Mouse (Mus musculus): Measurements from ENCODE around the gene Adamts18.
A peak's percentile ranks its signal among the peaks of the same experiment; 100 is the strongest.

The Adamts18 gene

DNA sequence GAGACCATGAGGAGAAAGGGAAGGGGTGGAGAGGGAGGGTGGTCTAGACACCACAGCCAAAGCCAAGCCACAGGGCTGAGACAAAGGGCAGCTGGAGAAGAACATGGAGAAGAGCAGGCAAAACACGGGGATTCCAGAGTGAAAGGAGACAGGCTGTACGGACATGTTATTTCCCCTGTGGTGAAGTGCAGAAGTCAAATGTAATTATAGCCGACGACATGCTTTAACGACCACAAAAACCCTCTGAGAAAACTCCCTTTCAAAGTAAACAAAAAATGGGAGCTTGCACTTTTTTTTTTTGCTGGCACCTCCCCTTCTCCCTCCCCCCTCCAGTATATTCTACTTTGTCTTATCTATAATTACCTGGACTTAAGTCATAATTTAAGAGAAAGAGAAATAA is 92.7 kb downstream of the Adamts18 start:
- no peak for DNase-seq (ENCODE audit: low spot score)

DNA sequence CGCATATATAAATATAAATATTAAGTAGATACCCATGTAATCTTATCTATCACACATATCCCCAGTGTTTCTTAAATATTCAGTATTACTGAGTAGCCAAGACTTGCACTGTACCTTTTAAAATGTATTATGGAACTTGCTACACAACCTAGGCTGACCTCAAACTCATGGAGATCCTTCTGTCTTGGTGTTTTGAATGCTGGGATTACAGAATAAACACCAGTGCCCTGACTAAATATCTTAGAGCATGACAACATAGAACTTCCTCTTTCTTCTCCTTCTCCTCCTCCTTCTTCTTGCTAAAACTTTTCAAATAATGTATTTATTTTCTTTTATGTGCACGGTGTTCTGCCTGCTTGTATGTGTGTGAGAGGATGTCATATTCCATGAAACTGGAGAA is 95.4 kb downstream of the Adamts18 start:
- no peak for DNase-seq (ENCODE audit: low spot score)

GRCm38 (mm10) chr8:113752349-113752748 is 96.2 kb downstream of the Adamts18 start:
- DNase-seq (ENCODE audit: low spot score): no peak

GRCm38 (mm10) chr8:113735496-113736060 is 113.0 kb downstream of the Adamts18 start:
- no peak for DNase-seq (ENCODE audit: low spot score)

GRCm38 (mm10) chr8:113725331-113725730 is 123.2 kb downstream of the Adamts18 start:
- no peak for DNase-seq (ENCODE audit: low spot score)

- no peak for DNase-seq (ENCODE audit: low spot score)
Observed at GRCm38 (mm10) chr8:113723873-113724538, 124.5 kb downstream of the Adamts18 start.

DNA sequence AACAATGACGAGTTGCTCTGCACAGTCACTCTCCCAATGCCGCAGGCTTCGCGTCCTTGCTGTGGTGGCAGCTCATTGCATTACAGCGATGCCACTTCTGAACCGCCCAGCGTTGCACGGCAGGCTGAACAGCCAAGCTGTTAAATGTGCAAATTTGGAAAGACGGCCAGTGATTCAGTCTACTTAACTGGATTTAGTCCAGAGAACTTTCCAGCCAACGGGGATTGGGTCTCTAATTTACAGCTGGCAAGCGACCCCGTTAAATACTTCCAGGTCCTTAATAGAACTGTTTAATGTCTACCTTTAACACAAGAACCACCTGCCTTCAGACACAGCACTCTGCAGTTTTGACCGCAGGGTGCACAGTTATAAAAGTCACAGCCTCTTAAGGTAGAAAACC is 127.1 kb downstream of the Adamts18 start:
- DNase-seq (ENCODE audit: low spot score): no peak

DNA sequence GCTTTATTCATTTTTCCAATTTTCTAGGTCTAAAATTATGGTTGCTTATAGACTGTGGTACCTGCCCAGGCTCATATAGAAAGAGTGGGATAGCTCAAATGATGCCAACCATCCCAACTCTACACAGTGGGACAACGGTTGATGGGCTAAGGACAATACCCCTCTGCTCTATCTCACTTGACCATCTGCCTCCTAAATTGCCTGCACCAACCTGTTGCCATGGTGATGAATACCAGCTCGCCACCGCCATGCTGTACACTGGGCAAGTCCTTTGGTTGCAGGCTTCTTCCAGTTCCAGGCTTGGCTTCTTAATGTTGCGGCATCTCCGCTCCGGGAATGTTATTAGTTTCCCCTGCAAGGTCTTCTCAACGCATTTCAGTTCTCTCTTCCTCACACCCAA is 143.6 kb downstream of the Adamts18 start:
- no peak for DNase-seq (ENCODE audit: low spot score)

GRCm38 (mm10) chr8:113691622-113692343 is 156.8 kb downstream of the Adamts18 start:
- no peak for DNase-seq (ENCODE audit: low spot score)

DNA sequence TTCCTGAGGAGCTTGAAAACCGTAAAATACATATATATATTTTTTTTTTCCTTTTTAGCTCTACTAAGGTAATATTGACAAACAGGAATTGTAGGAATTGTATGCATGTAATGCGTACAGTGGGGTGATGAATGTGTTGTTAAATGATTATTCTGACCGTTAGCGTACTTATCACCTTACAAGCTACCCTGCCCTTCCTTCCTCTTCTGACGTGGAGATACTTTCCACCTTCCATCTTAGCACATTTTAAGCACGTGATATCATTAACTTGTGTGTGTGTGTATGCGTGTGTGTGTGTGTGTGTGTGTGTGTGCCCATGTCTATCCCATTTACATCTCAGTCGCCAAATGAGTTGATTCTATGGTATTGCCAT is 160.0 kb downstream of the Adamts18 start:
- DNase-seq (ENCODE audit: low spot score): no peak

GRCm38 (mm10) chr8:113687889-113688542 is 160.5 kb downstream of the Adamts18 start:
- no peak for DNase-seq (ENCODE audit: low spot score)

- no peak for DNase-seq (ENCODE audit: low spot score)
Observed at GRCm38 (mm10) chr8:113679361-113679760, 169.2 kb downstream of the Adamts18 start.

GRCm38 (mm10) chr8:113676811-113677210 is 171.7 kb downstream of the Adamts18 start:
- no peak for DNase-seq (ENCODE audit: low spot score)

DNA sequence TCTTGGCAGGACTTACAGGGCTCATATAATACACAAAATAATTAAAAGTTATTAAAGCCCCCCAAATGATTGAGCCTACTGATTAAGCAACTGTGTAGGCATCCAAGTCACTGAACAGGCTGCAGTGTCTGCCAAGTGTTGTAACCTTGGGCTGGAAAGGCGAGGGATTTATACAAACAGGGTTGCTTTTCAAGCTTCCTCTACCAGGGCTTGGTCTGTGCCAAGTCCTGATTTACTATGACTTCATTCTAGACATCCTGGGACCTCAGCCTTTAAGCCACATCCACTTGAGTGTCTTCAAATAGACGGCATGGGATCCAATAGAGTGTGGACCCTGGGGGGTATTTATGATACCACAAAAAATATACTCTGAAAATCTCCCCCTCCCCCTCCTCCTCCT is 173.3 kb downstream of the Adamts18 start:
- no peak for DNase-seq (ENCODE audit: low spot score)

DNA sequence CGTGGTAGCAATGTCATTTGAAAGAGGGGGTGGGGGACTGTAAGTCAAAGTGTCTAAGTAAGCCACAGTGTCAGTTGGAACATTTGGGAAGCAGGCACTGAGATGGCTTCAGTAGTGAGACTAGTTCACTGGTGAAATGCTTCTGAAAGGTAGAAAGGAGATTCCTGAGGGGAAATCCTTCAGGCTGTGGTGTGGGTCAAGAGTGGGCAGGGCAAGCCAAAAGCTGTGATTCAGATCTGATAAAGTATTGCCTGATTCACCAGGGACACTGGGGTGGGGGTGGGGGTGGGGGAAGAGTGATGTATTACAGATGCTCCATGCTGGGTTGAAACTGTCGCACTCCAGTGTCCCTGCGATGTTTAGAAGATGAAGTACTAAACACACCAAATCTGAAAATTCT is 173.9 kb downstream of the Adamts18 start:
- no peak for DNase-seq (ENCODE audit: low spot score)

GRCm38 (mm10) chr8:113673300-113673699 is 175.2 kb downstream of the Adamts18 start:
- no peak for DNase-seq (ENCODE audit: low spot score)

GRCm38 (mm10) chr8:113672599-113673255 is 175.8 kb downstream of the Adamts18 start:
- DNase-seq (ENCODE audit: low spot score): no peak

DNA sequence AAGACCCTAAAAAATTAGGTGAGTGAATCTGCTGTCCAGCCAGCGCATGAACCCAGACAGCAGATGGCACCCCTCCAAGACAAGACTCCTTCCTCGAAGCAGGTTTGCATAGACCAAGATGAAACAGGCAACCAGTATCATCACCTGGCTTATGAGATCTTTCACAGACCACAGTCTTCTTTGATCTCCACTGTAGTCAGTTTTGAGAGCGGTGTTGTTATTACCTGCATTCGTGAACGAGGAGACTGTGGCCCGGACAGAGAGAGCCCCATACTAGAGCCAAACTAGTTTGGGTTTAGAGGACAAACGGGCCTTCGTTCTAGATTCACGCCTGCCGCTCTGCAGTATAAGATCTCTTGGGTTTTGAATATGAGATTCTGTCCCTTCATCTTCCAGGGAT is 178.6 kb downstream of the Adamts18 start:
- no peak for DNase-seq (ENCODE audit: low spot score)

- no peak for DNase-seq (ENCODE audit: low spot score)
Observed at GRCm38 (mm10) chr8:113666714-113667432, 181.7 kb downstream of the Adamts18 start.

GRCm38 (mm10) chr8:113665951-113666350 is 182.6 kb downstream of the Adamts18 start:
- DNase-seq (ENCODE audit: low spot score): no peak

DNA sequence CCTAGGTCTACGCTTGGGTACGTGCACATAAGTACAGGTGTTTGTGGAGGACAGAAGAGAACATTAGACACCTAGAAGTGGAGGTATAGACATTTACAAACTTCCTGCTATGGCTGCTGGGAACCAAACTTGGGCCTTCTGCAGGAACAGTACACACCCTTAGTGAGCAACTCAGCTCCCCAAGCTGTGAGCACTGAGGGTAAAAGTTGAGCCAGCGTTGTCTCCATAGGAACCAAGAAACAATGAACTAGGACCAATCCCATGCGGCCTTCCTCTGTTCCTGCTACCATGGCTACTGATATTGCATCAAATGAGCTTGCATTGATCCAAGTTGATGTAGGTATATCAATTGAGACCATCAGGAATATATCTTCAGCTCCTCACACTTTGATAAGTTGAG is 183.5 kb downstream of the Adamts18 start:
- no peak for DNase-seq (ENCODE audit: low spot score)

GRCm38 (mm10) chr8:113664544-113664943 is 184.0 kb downstream of the Adamts18 start:
- DNase-seq (ENCODE audit: low spot score): peak; percentile 30
